Mouse (Mus musculus): ENCODE data around the gene Trim80.

DNA sequence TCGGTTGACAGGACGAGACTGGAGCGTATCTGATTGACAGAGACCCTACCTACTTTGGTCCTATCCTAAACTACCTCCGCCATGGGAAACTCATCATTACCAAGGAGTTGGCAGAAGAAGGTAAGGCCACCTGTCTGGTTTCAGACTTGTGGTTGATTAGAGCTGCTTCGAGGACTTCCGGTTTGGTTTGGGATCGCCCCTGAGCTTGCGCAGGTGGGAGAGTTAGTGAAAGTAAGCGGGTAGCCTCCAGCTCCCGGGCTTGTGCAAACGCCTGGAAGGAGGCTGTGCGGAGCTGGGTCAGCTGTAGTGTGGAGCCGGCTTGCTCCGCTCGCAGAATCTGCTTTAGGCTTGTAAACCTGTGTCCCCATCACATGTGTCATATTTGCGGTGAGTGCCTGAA, 18.4 kb upstream of the Trim80 start:
- no peak for TF ChIP-seq ZC3H11A (IDR thresholded peaks at IDR 0.05; ENCODE audit: borderline replicate concordance, low read depth, low read length)
- TF ChIP-seq CHD2 (IDR thresholded peaks at IDR 0.05; ENCODE audit: low read depth, low read length): no peak
- no peak for TF ChIP-seq MAFK (IDR thresholded peaks at IDR 0.05; ENCODE audit: insufficient read depth, low read depth, low read length)
- no peak for TF ChIP-seq ZNF384 (IDR thresholded peaks at IDR 0.05; ENCODE audit: low read depth, low read length)
- no peak for TF ChIP-seq HCFC1 (IDR thresholded peaks at IDR 0.05; ENCODE audit: borderline replicate concordance, insufficient read depth, low read length)

All from ES-E14 (cell line).